Mouse (Mus musculus) kidney, postnatal 14 days (tissue): ENCODE results near the gene P2rx3.

Experiments
- DNase-seq: peaks from one replicate; pipeline ENCODE4 v3.0.0; 2022; ENCODE audit warnings: mixed read lengths

Gene P2rx3

GRCm38 (mm10) chr2:85038336-85038735, 1.1 kb upstream of the P2rx3 start:
- no peak for DNase-seq

DNA sequence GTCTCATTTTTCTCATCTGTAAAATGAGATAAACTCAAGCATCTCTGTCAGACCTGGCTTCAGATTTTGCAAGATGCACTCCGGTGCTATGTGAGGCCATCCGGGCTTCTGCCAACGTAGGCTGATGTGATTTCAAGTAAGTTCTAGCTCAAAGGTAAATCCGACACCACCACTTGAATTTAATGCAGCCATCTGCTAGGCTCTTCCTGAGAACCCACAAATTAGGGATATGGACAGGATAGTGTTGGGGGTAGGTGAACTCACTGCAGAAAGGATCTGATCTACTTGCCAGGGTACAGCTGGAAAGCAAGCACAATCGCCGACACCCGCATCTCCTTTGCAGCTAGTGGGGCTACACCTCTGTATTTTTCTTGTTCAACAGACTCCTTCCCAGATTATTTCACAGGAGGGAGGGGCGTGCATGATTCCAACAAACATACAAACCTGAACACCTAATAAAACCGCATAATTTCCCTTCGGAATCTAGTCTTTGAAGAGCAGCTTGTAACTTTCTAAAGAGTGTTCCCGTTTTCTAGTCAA, 685 bp downstream of the P2rx3 start:
- DNase-seq = no peak

DNA sequence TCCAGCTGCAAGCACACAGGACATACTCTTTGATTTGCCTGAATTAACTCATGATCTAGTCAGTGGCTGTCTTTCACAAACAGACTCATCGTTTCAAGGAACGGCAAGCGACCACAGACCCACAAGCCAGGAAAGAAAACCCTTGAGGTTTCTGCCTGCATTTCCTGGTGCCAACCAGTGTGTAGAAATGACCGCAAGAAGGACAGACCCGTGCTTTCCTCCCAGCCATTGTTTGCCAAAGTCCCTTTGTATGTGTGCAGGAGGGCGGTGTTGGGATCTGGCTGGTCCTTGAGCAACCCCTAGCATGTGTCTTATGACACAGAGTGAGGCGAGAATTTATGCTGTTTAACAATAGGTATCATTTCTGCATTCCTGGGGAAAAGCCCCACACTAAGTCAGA, 3.1 kb downstream of the P2rx3 start:
- no peak for DNase-seq

- no peak for DNase-seq
These were observed 4.1 kb downstream of the P2rx3 start for GRCm38 (mm10) chr2:85033121-85033520.

GRCm38 (mm10) chr2:85030989-85031388, 6.3 kb downstream of the P2rx3 start:
- no peak for DNase-seq

- no peak for DNase-seq
These were observed 7.4 kb downstream of the P2rx3 start for GRCm38 (mm10) chr2:85029897-85030296.

DNA sequence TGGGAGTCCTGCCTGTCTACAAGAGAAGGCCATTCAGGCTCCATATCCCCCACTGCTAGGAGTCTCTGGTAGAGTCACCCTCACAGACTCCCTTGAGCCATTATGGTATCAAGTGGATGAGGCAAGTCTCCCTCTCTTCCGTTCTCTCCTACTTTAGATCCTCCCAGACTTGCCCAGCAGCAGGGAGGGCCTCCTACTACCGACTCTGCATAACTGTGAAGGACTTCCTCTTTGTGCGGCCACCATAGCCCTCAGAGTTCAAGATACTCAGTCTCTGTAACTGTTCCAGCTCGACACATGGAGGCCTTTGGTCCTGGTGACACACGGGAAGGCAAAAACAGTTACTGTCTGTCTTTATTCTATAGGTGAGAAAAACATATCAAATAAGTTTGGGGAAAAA, 10.0 kb downstream of the P2rx3 start:
- DNase-seq = no peak

- DNase-seq = no peak
These were observed 11.1 kb downstream of the P2rx3 start for GRCm38 (mm10) chr2:85026178-85026577.

GRCm38 (mm10) chr2:85022043-85022442, 15.2 kb downstream of the P2rx3 start:
- DNase-seq = peak; percentile 32

DNA sequence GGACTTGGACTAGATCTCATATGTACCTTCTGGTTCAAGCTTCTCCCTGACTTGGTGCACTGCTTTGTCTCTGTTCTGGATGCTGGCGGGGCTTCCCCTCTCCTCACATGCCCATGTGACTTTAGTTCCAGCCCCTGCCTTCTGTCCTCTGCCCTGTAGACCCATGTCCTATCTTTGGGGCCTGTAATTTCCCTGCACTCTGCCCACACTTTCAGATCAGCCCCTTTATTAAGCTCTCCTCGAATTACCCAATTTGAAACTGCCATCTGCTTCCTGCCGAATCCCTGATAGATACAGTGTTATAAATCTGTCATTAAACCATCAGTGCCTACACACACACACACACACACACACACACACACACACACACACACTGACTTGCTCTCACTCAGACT, 22.7 kb downstream of the P2rx3 start:
- DNase-seq = no peak

GRCm38 (mm10) chr2:85013826-85014587, 23.3 kb downstream of the P2rx3 start:
- no peak for DNase-seq

DNA sequence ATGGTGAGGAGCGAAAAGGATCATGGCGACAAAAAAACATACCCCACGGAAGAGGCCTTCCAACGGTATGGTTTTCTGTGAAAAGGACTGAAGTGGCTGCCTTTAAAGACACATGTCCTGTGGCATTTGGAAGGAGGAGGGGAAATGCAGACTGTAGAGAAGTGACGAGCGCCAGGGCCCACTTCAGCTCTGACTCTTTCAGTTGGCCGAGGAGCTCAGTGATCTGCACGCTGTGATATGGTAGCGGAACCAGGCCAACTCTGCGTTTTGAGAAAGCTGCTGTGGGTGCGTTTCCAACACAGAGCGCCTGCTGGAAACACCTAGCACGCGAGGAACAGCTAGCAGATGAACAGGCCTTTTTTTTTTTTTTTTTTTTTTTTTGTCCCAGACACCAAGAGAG, 24.6 kb downstream of the P2rx3 start:
- DNase-seq = no peak

DNA sequence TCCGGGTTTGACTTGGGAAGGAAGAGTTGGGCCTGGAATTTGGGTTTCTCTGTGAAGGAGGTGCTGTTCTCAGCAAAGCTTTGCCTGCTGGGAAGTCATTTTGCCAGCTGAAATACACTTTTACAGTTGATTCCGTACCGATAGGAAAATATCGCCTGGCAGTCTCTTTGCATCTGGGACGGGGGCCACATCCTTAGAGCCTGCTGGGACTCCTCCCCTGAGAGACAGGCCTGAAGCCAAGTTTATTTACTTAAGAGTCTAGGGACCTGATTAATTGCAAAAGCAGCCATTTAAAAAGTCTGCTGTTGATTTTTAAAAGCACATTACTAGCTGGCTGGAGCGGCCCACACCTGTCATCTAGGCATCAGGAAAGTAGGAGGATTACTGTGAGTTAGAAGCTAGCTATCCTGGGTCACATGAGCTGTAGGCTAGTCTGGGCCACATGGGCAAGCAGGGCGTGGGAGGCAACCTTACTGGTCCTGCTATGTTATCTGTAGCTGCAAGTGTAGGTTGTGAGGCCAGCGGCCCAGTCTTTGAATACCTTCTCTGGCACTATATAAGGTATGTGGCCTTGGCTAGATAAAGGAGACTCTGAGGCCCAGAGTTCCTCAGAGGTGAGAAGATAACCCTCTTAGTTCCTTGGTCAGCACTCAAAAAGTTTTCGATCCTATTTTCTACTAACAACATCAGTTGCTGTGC, 25.2 kb downstream of the P2rx3 start:
- peak; percentile 21 for DNase-seq

GRCm38 (mm10) chr2:85009212-85009611, 28.1 kb downstream of the P2rx3 start:
- DNase-seq = no peak

DNA sequence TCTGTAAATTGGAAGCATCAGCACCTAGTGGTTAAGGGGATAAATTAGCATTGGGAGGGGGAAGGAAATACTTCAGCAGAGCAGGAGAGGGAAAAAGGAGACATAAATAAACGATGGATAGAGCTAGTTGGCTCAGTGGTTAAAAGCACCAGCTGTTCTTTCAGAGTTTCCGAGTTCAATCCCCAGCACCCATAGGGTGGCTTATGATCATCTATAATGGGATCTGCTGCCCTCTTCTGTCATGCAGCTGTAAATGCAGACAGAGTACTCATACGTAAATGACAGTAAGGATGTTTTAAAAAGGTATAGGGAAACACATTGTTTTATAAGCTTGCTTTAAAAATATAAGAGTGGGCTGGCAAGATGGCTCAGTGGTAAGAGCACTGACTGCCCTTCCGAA, 29.5 kb downstream of the P2rx3 start:
- DNase-seq = peak; percentile 17

- DNase-seq = no peak
These were observed 30.7 kb downstream of the P2rx3 start for GRCm38 (mm10) chr2:85006600-85006999.

DNA sequence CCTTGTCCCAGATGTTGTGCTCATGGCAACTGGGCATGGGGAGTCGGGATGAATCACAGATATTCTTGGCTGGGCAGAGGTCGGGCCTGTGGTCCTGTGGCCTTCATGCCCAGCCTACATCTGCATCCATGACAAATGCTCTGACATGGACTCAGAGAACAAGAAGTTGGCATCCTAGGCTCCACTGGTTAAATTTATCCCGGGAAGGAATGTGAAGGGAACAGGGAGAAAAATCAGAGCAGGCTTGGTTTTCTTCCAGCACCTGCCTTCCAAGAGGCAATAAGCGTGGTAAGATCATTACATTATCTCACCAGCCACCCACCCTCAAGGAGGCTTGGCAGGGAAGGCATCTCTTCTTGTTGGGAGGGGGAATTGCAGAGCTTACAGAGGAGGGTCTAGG, 32.9 kb downstream of the P2rx3 start:
- no peak for DNase-seq

DNA sequence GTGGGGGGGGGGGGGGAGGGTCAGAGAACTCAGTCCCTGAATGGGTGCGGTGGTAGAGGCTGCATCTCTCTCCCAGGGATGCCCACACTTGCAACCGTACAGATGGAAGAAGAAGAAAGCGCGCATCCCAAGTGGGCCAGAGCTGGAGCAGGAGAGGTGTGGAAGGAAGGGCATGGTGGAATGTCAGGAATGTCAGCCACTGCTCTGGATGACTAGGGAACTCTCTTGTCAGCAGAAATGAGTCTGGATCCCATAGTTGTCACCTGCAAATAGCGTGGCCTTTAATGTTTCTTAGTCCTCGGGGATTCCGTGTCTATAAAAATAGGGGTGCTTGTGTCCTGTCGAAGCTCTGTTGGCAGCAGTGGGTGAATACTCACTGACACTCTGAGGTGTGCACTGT, 34.7 kb downstream of the P2rx3 start:
- no peak for DNase-seq

- DNase-seq = peak; percentile 40
These were observed 35.8 kb downstream of the P2rx3 start for GRCm38 (mm10) chr2:85001497-85001896.

DNA sequence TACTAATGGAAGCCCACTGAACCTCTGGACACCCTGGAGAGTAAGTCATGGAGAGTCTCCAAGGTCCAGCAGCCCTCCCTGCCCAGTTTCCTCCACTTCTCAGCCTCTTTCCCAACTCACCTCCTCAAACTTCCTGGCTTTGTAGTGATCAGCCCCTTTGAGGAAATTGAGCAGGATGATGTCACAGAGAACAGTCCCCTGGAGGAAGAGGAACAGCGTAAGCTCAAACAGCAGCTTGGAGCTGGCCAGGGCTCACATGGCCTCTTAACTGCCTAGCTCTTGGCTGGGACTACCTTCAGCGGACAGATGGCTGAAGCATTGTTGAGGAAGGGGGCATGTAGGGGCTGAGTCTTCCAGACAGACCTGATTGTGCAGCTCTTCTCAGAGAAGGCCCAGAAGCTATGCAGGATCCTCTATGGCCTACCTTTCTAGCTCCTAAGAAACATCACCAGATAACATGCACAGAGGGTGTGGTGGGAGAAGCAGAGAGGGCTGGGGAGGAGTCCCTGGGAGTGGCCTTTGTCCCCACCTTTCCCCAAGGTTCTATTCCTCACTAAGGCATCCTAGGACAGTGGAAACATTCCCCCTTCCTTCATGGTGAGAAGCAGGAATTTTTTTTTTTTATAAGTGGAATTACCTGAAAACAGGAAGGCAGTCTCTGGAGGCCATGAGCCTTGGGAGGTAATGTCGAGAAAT, 37.6 kb downstream of the P2rx3 start:
- DNase-seq = peak; percentile 24

DNA sequence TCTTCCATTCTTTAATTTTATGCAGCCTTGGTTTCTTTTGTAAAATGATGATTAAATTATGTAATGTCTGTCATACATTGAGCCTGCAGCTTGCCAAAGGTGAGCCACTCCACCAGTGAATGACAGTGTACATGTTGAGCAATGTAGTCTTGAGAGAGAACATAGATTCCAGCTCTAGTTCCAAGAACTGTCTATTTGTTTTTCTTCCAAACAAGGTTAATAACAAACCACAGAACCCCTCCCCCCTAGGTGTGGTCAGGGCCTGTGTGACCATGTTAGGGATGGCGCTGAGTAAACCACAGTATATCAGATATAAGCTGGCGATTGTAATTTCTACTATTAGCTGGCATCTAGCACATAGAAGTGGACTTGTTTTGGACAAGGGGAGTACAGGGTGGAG, 40.9 kb downstream of the P2rx3 start:
- no peak for DNase-seq

DNA sequence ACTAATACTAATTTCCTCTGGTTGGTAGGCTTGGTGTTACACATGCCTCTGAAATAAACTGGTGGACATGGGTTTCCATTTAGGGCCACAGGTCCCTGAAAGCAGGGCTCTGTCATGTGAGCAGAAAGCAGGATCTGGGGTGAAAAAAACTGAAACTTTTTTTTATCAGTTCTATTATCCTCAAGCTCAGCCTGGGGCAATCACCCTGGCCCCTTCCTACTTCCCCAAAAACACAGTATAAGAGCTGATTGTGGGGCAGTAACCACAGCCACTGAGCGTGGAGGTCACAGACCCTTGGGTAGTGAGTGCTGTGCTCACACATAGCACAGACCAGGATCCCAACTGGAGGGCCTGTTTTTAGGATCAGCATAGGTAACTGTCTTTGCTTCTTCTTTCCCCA, 49.3 kb downstream of the P2rx3 start, which contains the start of gene Prg3:
TSS of gene Prg3 (plus strand) at position 286 of the 400 bp plus-strand sequence.
- no peak for DNase-seq

DNA sequence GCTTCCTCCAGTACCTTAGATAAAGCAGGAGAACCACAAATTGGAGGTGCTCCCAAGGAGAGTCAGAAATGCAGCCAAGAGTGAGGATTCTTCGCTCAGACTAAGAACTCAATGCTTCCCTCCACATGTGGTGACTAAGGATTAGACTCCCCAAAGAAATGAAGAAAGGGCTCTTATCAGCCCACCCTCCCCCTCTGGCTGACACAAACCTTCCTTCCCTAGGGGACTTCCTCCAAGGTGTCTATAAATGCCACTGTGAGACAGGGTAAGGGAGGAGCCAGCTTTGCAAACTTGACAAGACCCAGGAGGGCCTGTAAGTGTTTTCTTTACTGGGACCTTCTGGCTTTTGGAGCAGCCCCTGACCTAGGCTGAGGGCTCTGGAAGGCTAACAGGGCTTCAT, 57.1 kb downstream of the P2rx3 start, which contains the start of gene Prg2:
TSS of gene Prg2 (plus strand) at position 274 of the 400 bp plus-strand sequence.
- no peak for DNase-seq
